Mouse (Mus musculus) adrenal gland, adult 18-20 months (tissue): Measurements from ENCODE around the gene Frem2. TPM values are rescaled to one million over a fixed set of nuclear protein-coding genes. Genes with fewer than 3 reads are reported as not detected.

Source experiments
- DNase-seq, 2 experiments: peaks; one replicate each; pipeline ENCODE4 v3.0.0; 2021 to 2022; ENCODE audit warnings: low spot score in 2 of 2
- total RNA-seq, 2 experiments: library from RNA; stranded (reverse); gene quantifications; 1 replicate in 1 of 2; 2 replicates in 1 of 2; pipeline ENCODE4 v1.2.3; 2021

Gene Frem2
- total RNA-seq, 2 experiments from 2014 or later = 0.13 TPM

DNA sequence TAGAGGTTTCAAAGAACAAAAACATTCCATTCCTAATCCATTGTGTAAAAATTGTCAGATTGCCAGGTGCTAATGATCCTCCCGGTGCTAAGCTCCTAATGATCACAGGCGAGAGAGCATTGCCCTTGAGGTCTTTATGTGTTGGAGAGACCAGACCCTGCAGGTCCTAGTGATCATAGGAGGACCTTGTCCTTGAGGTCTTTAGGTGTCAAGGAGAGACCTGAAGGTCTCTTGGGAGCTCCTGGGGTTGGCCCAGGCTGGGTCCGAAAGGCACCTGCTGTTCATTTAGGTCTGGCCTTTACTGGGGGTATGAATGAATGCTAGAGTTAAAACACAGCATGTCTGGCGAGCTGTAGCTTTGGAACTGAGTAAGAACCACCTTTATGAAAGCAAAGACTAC, 183.0 kb downstream of the Frem2 start:
- DNase-seq = no peak

DNA sequence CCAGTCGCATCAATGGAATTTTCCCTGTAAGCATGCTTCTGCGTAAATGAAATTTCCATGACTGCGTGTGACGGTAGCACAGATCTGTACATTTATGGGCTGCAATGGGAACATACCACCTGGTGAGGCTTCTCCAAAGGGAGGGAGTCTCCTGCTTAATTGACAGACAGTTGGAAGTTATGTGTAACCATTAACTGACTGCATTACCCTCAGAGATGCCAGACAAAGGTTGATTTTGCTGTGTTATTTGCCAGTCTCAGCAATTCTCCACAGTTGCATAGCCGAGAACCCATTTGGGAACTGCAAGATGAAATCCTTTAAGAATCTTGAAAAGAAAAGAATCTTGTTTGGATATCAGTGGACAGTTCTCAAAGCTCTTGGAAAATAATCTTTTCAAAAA, 185.1 kb downstream of the Frem2 start:
- DNase-seq = no peak

DNA sequence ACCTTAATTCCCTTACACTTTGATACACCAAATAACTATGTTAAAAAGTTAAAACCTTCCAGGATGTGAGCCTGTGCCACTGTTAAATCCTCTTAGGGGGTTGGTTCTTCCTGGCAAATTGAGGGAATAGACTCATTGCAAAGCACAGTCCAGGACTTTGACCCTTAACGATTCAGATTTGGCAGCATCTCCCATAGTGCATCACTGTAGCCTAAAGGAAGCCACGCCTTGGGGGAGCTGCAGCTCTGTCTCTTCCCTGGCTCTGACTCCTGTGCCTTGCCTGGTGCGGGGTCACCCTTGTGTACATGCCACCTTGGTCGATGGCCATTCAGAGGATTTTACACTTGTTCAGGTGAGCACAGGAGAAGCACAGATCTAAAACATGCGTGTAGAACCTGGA, 187.5 kb downstream of the Frem2 start:
- no peak for DNase-seq

DNA sequence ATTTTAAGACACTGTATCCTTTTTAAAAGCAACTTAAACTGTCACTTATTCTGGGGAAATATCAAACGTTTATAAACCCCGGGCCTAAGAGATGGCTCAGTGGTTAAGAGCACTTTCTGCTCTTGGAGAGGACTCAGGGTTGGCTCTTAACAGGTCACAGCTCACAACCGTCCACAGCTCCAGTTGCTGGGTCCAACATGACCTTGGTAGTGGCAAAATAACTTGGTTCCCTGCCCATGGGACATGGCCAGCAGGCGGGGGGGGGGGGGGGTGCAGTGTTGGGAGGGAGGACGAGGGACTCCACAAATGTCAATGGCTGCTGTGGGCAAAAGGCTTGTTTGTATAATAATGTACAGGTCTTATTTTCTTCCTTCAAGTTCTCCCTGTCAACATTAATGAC, 189.8 kb downstream of the Frem2 start:
- DNase-seq = no peak

DNA sequence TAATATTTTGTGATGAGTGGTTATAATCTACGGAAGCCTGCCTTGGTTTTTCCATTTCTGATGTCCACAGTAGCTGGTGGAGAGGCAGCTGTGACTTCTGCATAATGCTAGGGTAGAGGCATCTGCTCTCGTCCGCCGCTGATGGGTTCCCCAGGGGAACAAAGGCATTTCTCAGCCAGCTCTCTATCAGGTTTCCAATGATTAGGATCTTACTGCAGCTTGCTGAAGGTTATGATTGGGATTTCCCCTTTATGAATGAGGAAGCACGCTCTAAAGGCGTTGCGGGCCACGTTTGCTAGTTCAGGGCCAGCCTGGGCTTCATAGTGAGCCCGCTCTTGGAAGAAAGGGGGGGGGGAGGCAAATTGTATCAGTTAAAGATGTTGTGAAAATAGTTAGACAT, 190.7 kb downstream of the Frem2 start:
- DNase-seq = no peak

DNA sequence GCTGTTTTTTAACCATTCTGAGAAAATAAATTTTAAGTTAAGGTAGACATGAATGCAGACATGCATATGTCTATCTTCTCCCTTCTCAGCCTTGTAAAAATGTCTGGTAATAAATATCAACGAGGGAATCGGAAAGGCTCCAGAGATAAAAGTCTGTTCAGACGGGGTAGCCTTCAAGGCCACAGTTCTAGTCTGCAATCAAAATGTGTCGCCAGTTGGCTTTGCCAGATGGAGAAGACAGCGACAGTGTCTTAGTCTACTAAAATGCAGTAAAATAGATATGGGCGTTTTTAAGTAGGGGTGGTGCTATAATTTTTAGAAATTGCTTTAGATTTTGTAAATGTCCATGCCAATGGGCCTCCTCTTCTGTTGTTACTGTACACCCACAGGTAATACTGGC, 191.8 kb downstream of the Frem2 start:
- DNase-seq = no peak

DNA sequence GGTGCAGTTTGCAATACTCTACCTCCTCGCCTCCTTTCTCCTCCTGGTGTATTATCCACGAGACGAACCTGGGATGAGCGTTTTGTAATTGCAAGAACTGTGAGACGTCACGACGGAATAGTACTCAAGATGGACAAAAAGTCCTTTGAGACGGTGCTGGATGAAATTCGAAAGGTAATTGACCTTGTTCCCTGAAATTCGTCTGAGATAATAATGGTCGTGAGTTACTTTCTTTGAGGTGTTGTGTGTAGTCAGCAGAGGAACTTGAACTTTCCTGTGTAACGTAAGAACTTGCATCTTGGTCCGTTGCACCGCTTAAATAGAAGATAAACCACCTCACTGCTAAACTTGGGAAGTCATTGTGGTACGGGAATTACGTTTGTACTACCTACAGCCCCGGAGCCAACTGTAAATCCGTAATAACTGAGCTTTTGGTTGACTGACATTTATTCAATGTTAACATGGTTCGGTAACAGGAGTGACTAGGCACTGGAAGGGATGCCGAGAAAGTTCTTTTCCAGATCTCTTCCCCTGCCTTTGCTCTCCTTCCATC, 192.9 kb downstream of the Frem2 start:
- no peak for DNase-seq

Other genes starting within 250 kb of the Frem2 start
- 10 to 100 TPM; 10.0 to 11.1 TPM for gene Nhlrc3, start 194.0 kb downstream of the Frem2 start, total RNA-seq
- gene Proser1, start 193.7 kb downstream of the Frem2 start, total RNA-seq = 10 to 100 TPM; 13.7 to 19.0 TPM
- gene Stoml3, start 168.7 kb downstream of the Frem2 start, total RNA-seq = not detected
- not detected for gene Gm10985, start 187.7 kb upstream of the Frem2 start, total RNA-seq
- 10 to 100 TPM; 83.4 to 97.3 TPM for gene Ufm1, start 206.5 kb upstream of the Frem2 start, total RNA-seq